Mouse (Mus musculus) liver, embryonic 11.5 days (tissue): ENCODE results near the gene Foxp1. TPM values are rescaled to one million over a fixed set of nuclear protein-coding genes. Genes with fewer than 3 reads are reported as not detected.
A peak's percentile ranks its signal among the peaks of the same experiment; 100 is the strongest.

ENCODE experiments used
- ATAC-seq: fragments of 200-750 bp; cut with Nextera tagmentation; replicated peaks from 2 replicates; pipeline ENCODE4 v1.8.0; 2017; ENCODE audit warnings: moderate number of reproducible peaks, mild to moderate bottlenecking, moderate TSS enrichment, moderate library complexity; ENCODE audit not compliant: low FRiP score
- DNase-seq: peaks from one replicate; pipeline ENCODE4 v3.0.0-alpha.2; 2017; ENCODE audit warnings: low spot score
- H3K27ac ChIP-seq: fragments of 300-500 bp; sonication (generic); 2 replicates; pipeline ENCODE4 v1.5.1; 2014; ENCODE audit warnings: mild to moderate bottlenecking, low read depth, low read length, control low read depth
- H3K27me3 ChIP-seq: fragments of 300-500 bp; sonication (generic); replicated peaks from 2 replicates; pipeline ENCODE4 v1.6.1; 2014; ENCODE audit warnings: low read length, mixed read lengths; ENCODE audit not compliant: control insufficient read depth, insufficient read depth
- H3K36me3 ChIP-seq: fragments of 300-500 bp; sonication (generic); 2 replicates; pipeline ENCODE4 v1.6.1; 2014; ENCODE audit warnings: mild to moderate bottlenecking, low read length, moderate library complexity, mixed read lengths; ENCODE audit not compliant: control insufficient read depth, insufficient read depth
- H3K4me1 ChIP-seq: fragments of 300-500 bp; sonication (generic); replicated peaks from 2 replicates; pipeline ENCODE4 v1.6.1; 2014; ENCODE audit warnings: low read length, mixed read lengths; ENCODE audit not compliant: control insufficient read depth, insufficient read depth
- H3K4me2 ChIP-seq: fragments of 300-500 bp; sonication (generic); 2 replicates; pipeline ENCODE4 v1.6.1; 2014; ENCODE audit warnings: mild to moderate bottlenecking, control low read depth, moderate library complexity
- H3K4me3 ChIP-seq: fragments of 300-500 bp; sonication (generic); 2 replicates; pipeline ENCODE4 v1.5.1; 2014; ENCODE audit warnings: low read depth, low read length, control low read depth
- H3K9ac ChIP-seq: fragments of 300-500 bp; sonication (generic); 2 replicates; pipeline ENCODE4 v1.6.1; 2014; ENCODE audit warnings: low read depth, low read length, control low read depth
- H3K9me3 ChIP-seq: fragments of 300-500 bp; sonication (generic); 2 replicates; pipeline ENCODE4 v1.6.1; 2016; ENCODE audit warnings: low read length, inconsistent platforms, mixed read lengths; ENCODE audit not compliant: control insufficient read depth
- WGBS: fragments of 180-500 bp; shearing (Covaris S2); extraction: QIAGEN DNeasy Blood & Tissue Kit; methylation state at CpG from one replicate; pipeline ENCODE4 v1.1.7; 2014; 5-methylcytosine and 5-hydroxymethylcytosine counted together
- polyA plus RNA-seq: library from polyadenylated mRNA; unstranded; fragments of >200 nt; fragmentation: Nextera tagmentation; extraction: Ambion mirVana; gene quantifications from 2 replicates; pipeline ENCODE4 v1.2.1, GENCODE M21; 2014

The Foxp1 gene
- polyA plus RNA-seq, 1 experiment from 2014 or later: 62.1 TPM

DNA sequence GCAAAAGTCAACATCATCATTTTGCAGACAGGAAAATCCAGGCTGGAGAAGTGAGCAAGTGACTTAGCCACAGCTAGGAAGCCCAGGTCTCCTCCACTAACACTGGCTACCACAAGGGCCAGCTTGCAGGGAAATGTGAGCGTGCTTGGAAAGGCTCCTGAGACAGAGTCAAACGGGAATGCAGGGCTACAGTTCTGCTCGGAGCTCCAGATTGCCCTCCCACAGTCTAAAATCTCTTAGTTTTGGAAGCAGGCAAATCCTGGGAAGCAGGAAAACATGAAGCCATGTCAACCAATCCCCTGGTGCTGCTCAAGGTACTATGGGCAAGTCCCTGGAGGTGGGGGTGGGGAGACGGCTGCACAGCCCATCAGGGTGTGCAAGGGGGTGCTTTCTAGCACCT, 75.1 kb downstream of the Foxp1 start:
- Histone ChIP-seq H3K36me3 (no peaks in the 10 kb centered on the region), H3K9ac (no peak overlapping the region), H3K4me3 (no peak overlapping the region), H3K27me3 (no peaks in the 10 kb centered on the region), H3K4me1 (peaks cover 3% of the 10 kb centered on the region; the same call in 1 of the 2 replicates), H3K4me2 (no peak overlapping the region), H3K27ac (no peak overlapping the region), H3K9me3 (no peaks in the 10 kb centered on the region)
- DNase-seq (no peak), ATAC-seq (no peak)
- 78% methylated on average over 4 of the region's 4 CpGs for WGBS

DNA sequence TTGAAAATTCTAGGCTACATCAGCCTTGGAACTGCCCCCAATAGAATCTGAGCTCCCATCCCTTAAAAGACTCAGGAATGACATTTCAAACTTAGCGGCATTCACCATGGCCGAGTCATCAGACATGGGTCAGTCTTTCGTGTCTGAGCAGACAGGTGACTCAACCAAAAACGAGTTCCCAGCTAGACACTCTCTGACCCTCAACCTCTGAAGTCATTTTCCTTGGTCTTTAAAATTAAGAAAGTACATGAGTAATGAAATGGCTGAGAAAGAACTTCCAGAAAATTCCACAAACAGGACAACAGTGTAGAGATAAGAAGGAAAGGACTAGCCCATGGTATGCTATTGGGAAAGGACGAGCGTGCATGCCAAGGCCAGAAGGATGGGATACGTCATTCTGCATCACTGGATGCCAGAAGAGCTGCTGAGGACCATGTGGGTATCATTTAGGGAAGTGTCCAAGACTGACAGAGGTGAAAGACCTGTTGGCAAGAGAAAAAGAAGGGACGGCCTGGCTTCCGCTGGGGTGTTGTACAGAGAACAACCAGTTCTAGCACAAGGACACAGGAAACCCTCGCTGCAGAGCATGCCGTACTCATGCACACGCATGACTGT, 75.6 kb downstream of the Foxp1 start:
- H3K27me3 ChIP-seq: no peaks in the 10 kb centered on the region
- H3K4me2 ChIP-seq: no peak overlapping the region
- H3K36me3 ChIP-seq: no peaks in the 10 kb centered on the region
- H3K27ac ChIP-seq: no peak overlapping the region
- no peak for ATAC-seq
- H3K9me3 ChIP-seq: no peaks in the 10 kb centered on the region
- H3K9ac ChIP-seq: no peak overlapping the region
- H3K4me1 ChIP-seq: peaks cover 3% of the 10 kb centered on the region; the same call in 1 of the 2 replicates
- H3K4me3 ChIP-seq: no peak overlapping the region
- DNase-seq: no peak
- 87% methylated on average over 12 of the region's 12 CpGs for WGBS

DNA sequence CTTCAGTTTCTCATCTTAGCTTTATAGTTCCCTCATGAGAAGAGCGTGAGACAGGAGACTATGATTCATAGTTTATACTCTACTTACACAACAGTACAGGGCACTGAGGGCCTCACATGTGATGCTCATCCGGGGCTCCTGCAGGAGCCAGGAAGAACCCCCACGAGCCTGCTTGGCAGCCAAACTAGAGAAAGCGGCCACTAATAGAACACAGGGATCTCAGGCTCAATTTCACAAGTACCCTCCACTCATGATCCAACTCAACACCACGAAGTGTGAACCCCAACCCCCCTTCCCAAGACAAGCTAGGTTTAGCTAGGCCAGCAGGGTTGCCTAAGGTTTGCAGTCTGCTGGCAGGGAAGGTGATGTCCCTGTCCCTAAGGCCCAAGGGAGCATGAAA, 79.1 kb downstream of the Foxp1 start:
- H3K4me2 ChIP-seq: no peak overlapping the region
- H3K27ac ChIP-seq: no peak overlapping the region
- 81% methylated on average over 5 of the region's 5 CpGs for WGBS
- ATAC-seq (no peak), DNase-seq (no peak)
- H3K9me3 ChIP-seq: no peaks in the 10 kb centered on the region
- H3K27me3 ChIP-seq: no peaks in the 10 kb centered on the region
- no peak overlapping the region for H3K9ac ChIP-seq
- no peak overlapping the region for H3K4me3 ChIP-seq
- H3K36me3 ChIP-seq: no peaks in the 10 kb centered on the region
- H3K4me1 ChIP-seq: peaks cover 7% of the 10 kb centered on the region

DNA sequence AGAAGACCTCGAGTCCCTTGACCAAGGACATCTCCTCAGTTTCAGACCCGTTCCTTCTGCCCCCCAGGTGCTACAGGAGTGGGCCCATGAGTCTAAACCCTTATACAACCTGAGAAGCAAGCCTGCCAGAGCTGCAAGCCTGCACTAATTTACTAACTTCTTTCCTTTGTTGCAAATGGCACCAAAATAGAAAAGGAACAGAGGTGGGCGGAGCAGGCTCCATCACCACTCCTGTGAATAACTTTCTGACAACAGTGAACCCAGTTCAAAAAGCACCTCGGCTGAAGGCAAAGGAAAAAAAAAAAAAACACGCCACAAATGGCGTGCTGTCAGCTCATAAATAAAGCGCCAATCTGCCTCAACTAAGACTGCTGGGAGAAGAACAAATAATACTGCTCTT, 81.4 kb downstream of the Foxp1 start:
- H3K4me1 ChIP-seq: peaks cover 7% of the 10 kb centered on the region
- H3K4me2 ChIP-seq: no peak overlapping the region
- 72% methylated on average over 7 of the region's 7 CpGs for WGBS
- no peak overlapping the region for H3K4me3 ChIP-seq
- H3K36me3 ChIP-seq: no peaks in the 10 kb centered on the region
- DNase-seq (no peak), ATAC-seq (no peak)
- no peak overlapping the region for H3K27ac ChIP-seq
- H3K9me3 ChIP-seq: no peaks in the 10 kb centered on the region
- H3K9ac ChIP-seq: no peak overlapping the region
- no peaks in the 10 kb centered on the region for H3K27me3 ChIP-seq

DNA sequence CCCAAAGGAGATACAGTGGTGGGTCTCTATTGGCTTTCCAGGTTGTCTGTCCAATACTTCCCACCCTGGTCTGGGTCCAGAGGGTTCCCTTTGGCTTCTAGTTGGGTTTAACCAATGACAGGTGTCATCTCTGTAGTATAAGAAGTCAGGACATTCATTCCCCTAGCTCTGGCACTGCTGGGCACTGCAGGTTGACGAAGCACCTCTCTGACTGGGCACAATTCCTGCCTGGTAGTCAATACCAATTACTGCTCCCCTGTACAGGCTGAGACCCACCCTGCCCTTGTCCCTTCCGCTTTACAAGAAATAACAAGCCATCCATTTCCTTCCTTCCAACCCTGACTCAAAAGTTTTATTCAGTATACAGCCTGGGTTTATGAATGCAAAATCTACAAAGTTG, 81.9 kb downstream of the Foxp1 start:
- no peak overlapping the region for H3K27ac ChIP-seq
- WGBS: 90% methylated on average over 2 of the region's 2 CpGs

DNA sequence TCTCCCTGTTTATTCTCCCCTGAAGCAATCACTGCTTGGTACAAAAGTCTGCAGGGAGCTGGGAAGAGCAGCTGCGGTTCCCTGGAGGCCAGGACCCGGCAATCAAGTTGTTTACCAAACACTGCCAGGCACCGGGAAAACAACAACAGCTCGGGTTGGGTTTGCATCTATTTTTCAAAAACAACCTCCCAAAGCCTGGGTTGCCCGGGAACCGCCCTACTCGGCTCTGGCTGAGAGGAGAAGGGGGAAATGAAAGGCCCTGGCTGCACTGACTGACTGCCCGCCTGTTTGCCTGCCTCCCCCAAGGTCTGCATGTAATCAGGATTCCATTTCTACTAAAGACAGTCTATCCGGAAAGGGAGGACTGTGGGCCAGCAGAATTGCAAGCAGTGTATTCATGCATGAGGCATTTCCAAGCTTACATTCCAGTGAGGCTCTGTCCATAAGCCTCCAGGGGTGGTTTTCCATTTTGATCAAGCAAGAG, 82.6 kb downstream of the Foxp1 start:
- no peaks in the 10 kb centered on the region for H3K27me3 ChIP-seq
- 0 out of 2 replicates have a peak overlapping the region, but pooled peaks have one; percentile 18 for H3K4me2 ChIP-seq
- DNase-seq (peak; percentile 32), ATAC-seq (no peak)
- peaks cover 7% of the 10 kb centered on the region for H3K4me1 ChIP-seq
- no peak overlapping the region for H3K9ac ChIP-seq
- WGBS: 26% methylated on average over 9 of the region's 9 CpGs
- no peak overlapping the region for H3K27ac ChIP-seq
- H3K4me3 ChIP-seq: no peak overlapping the region
- no peaks in the 10 kb centered on the region for H3K9me3 ChIP-seq
- no peaks in the 10 kb centered on the region; the same call in 1 of the 2 replicates for H3K36me3 ChIP-seq

More for the DNA sequence above, 81.9 kb downstream of the Foxp1 start:
- H3K27me3 ChIP-seq: no peaks in the 10 kb centered on the region
- peaks cover 7% of the 10 kb centered on the region for H3K4me1 ChIP-seq
- DNase-seq (no peak), ATAC-seq (no peak)
- H3K9ac ChIP-seq: no peak overlapping the region
- H3K4me2 ChIP-seq: no peak overlapping the region
- H3K9me3 ChIP-seq: no peaks in the 10 kb centered on the region
- H3K4me3 ChIP-seq: no peak overlapping the region
- H3K36me3 ChIP-seq: no peaks in the 10 kb centered on the region

DNA sequence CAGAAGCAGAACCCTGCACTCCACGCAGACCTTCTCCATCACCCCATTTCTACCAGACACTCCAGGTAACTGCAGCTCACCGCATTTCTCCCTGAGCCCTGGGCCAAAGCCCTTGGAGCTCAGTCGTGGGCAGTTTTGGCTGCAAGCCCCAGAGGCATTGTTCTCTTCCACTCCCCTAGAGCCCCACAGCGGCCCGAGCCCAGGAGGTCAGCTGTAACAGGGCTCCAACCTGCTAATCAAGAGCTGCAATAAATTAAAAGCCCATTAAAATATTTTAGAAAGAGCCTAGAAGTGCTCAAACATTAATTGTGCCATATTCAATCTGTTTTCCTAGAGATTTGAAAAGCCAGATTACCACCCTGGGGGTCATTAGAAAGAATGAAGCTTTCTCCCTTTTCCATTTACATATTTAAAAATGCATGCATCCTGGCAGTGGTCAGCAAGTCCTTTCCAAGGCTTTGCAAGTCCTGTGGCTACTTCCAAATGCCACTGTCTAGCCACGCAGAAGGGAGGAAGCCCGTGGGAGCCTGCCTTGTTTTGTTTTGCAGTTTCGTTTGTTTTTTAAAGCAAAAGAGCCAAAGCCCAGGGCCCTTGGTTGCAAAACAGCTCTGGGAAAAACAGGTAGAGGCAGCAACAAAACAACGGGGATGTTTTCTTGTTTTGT, 83.2 kb downstream of the Foxp1 start:
- H3K4me1 ChIP-seq: peaks cover 7% of the 10 kb centered on the region
- peaks cover 3% of the 10 kb centered on the region for H3K36me3 ChIP-seq
- ATAC-seq (no peak), DNase-seq (no peak)
- no peak overlapping the region for H3K4me3 ChIP-seq
- H3K4me2 ChIP-seq: 0 out of 2 replicates have a peak overlapping the region, but pooled peaks have one; percentile 18
- no peaks in the 10 kb centered on the region for H3K27me3 ChIP-seq
- H3K9me3 ChIP-seq: no peaks in the 10 kb centered on the region
- no peak overlapping the region for H3K9ac ChIP-seq
- 53% methylated on average over 9 of the region's 9 CpGs for WGBS
- H3K27ac ChIP-seq: no peak overlapping the region

DNA sequence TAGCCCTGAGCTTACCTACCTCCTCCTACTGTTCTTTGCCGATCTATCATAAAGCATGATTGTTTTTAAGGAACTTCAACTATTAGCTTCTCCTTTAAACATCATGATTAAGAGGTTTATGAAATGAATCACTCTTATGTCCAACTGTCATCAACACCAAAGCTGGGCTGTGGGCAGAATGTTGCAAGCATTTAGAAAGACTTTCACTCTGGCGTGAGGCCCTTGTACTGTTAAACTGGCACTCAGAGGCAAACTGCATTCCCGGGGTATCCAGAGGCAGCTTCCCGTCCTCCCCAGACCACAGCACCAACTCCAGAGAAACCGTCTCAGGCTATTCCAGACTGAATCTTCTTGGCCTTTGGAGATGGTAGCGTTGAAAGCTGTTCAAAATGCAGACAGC, 86.2 kb downstream of the Foxp1 start:
- H3K27me3 ChIP-seq: no peaks in the 10 kb centered on the region
- H3K9me3 ChIP-seq: no peaks in the 10 kb centered on the region
- H3K27ac ChIP-seq: no peak overlapping the region
- H3K36me3 ChIP-seq: peaks cover 3% of the 10 kb centered on the region
- no peak overlapping the region for H3K4me3 ChIP-seq
- no peak for ATAC-seq
- 89% methylated on average over 6 of the region's 6 CpGs for WGBS
- peaks cover 7% of the 10 kb centered on the region for H3K4me1 ChIP-seq
- no peak overlapping the region for H3K4me2 ChIP-seq
- H3K9ac ChIP-seq: no peak overlapping the region
- no peak for DNase-seq

DNA sequence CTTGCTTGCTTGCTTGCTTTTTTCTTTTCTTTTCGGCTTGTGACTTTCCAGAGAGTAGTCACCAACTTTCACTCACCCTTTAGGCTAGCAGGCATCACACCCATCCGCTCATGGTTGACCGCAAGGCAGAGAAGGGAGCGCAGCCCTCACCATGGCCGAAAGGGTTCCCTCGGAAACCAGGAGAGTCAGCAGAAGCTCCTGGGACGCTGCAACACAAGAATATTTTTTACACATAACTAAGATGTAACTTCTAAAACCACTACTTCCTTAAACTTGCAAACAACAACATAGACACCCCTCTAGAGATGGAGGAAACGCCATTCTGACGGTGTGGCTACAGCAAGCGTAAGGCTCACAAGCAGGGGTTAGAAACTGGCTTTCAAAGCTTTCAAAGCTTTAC, 87.4 kb downstream of the Foxp1 start:
- no peak overlapping the region for H3K4me3 ChIP-seq
- no peaks in the 10 kb centered on the region for H3K9me3 ChIP-seq
- WGBS: 88% methylated on average over 10 of the region's 10 CpGs
- no peak overlapping the region for H3K4me2 ChIP-seq
- H3K27ac ChIP-seq: no peak overlapping the region
- H3K4me1 ChIP-seq: peaks cover 7% of the 10 kb centered on the region
- no peak overlapping the region for H3K9ac ChIP-seq
- H3K27me3 ChIP-seq: no peaks in the 10 kb centered on the region
- peaks cover 3% of the 10 kb centered on the region for H3K36me3 ChIP-seq
- no peak for DNase-seq
- ATAC-seq: no peak
